Mouse (Mus musculus): ENCODE results near the gene Med20.
A peak's percentile ranks its signal among the peaks of the same experiment; 100 is the strongest.
"Not testable (repeated sequence)": the region's sequence is repeated elsewhere in the genome, so short reads cannot be mapped to it uniquely, and the experiment has no call there.

Med20 gene

GRCm38 (mm10) chr17:47597261-47597660 is 14.1 kb upstream of the Med20 start:
- no peak for DNase-seq

GRCm38 (mm10) chr17:47597838-47598579 is 13.4 kb upstream of the Med20 start:
- DNase-seq: no peak

GRCm38 (mm10) chr17:47598580-47599304 is 12.6 kb upstream of the Med20 start:
- DNase-seq: not testable (repeated sequence)

- no peak for DNase-seq
Observed at GRCm38 (mm10) chr17:47599511-47600297, 11.7 kb upstream of the Med20 start.

- DNase-seq: no peak
Observed at GRCm38 (mm10) chr17:47600601-47601388, 10.6 kb upstream of the Med20 start.

- DNase-seq: no peak
Observed at GRCm38 (mm10) chr17:47601389-47601755, 10.0 kb upstream of the Med20 start.

GRCm38 (mm10) chr17:47602289-47602688 is 9.1 kb upstream of the Med20 start:
- DNase-seq: no peak

- DNase-seq: no peak
Observed at GRCm38 (mm10) chr17:47606220-47606619, 5.2 kb upstream of the Med20 start.

GRCm38 (mm10) chr17:47609182-47609581 is 2.2 kb upstream of the Med20 start:
- DNase-seq: no peak

- DNase-seq: no peak
Observed at GRCm38 (mm10) chr17:47611661-47611982, 240 bp downstream of the Med20 start.

GRCm38 (mm10) chr17:47614018-47614417 is 2.6 kb downstream of the Med20 start:
- peak; percentile 46 for DNase-seq

- DNase-seq: no peak
Observed at GRCm38 (mm10) chr17:47616119-47616518, 4.7 kb downstream of the Med20 start.

GRCm38 (mm10) chr17:47616652-47617051 is 5.3 kb downstream of the Med20 start:
- no peak for DNase-seq

GRCm38 (mm10) chr17:47617605-47618307 is 6.4 kb downstream of the Med20 start:
- DNase-seq: no peak

- DNase-seq: no peak
Observed at GRCm38 (mm10) chr17:47618556-47619311, 7.4 kb downstream of the Med20 start.

GRCm38 (mm10) chr17:47622912-47623554 is 11.7 kb downstream of the Med20 start:
- no peak for DNase-seq

GRCm38 (mm10) chr17:47624572-47624971 is 13.2 kb downstream of the Med20 start:
- DNase-seq: not testable (repeated sequence)

- no peak for DNase-seq
Observed at GRCm38 (mm10) chr17:47625088-47625487, 13.7 kb downstream of the Med20 start.

GRCm38 (mm10) chr17:47626031-47626430 is 14.6 kb downstream of the Med20 start:
- no peak for DNase-seq

- no peak for DNase-seq
Observed at GRCm38 (mm10) chr17:47627791-47628190, 16.4 kb downstream of the Med20 start.
